Mouse (Mus musculus) spleen, postnatal 4 days (tissue): ENCODE measurements around the gene Nxf1.
"Not testable (repeated sequence)": the region's sequence is repeated elsewhere in the genome, so short reads cannot be mapped to it uniquely, and the experiment has no call there.

ENCODE experiments used
- DNase-seq, 2 experiments: peaks; one replicate each; pipeline ENCODE4 v3.0.0; 2022; ENCODE audit warnings: low spot score in 2 of 2

Nxf1 gene

DNA sequence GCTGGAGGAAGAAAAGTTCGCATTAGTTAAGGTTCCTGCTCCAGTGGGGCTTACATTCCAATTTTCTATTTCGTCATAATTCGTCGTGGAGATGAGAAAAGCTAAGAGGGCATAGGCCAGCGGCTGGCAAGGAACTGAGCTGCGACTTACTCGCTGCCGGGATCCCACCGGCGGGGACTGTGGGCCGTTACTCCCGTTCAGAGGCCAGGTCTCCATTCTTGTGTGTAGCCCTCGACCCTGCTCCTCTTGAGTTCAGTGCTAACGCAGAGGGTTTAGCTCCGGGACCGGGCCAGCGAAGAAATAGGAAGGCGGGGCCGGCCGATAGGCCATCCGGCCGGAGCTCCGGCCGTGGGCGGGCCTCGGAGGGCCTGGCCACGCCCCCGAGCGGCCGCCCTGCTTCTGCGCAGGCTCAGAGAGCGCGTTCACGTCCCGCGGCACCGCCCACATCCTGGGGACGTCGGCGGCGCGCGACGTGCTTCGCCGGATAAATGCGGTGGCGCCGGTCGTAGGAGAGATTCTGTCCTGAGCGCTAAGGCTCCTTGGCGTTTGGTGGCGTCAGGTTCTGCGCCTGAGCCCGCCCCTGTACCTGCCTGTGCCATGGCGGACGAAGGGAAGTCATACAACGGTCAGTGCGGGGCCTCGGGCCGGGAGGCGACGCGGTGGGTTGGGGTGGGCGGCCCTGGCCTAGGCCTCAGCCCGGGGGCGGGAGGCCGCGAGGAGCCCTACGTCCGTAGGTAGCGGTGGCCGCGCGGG lies at the start of gene Nxf1:
Gene Nxf1 (plus strand): TSS at position 439 of the 753 bp plus-strand sequence.
- peak; percentile 95 to 98 for DNase-seq

- DNase-seq: no peak
Observed at GRCm38 (mm10) chr19:8708954-8709353, 47.9 kb upstream of the Nxf1 start.

DNA sequence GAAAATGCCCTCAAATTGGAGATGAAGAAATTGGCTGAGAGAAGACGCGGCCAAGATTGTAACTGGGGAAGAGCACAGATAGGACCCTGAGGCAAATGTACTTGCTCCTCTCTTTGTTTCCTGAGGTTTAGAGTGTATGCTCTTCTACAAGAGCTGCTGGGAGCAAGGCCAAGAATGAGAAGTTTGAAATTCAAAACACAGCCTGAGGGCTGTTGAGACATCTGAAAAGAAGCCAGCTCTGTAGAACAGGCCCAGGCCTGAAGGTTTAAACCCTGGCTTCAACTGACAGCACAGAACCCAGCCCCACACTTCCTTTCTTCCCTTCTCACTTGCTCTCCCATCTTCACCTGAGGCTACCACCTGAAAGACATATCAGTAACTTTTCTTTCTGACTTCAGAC lies 46.8 kb upstream of the Nxf1 start:
- no peak for DNase-seq

DNA sequence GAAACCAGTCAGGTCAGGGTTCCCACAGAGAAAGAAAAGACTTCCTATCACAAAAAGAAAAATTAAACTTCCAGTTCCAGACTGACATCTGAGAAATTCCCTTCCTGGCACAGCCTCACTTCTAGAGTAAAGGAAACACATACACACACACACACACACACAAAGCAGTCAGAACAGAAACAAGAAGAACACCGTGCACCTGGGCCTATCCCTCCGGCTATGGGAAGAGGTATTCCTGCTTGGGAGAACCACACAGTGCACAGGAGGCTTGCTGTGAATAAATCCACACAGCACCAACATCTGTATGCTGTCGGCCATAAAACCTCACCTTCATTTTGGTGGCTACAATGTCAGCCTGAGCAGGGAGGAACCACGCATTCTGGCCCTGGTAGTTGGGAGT lies 45.4 kb upstream of the Nxf1 start:
- DNase-seq: no peak

GRCm38 (mm10) chr19:8711949-8712869 lies 44.7 kb upstream of the Nxf1 start:
- DNase-seq: no peak

DNA sequence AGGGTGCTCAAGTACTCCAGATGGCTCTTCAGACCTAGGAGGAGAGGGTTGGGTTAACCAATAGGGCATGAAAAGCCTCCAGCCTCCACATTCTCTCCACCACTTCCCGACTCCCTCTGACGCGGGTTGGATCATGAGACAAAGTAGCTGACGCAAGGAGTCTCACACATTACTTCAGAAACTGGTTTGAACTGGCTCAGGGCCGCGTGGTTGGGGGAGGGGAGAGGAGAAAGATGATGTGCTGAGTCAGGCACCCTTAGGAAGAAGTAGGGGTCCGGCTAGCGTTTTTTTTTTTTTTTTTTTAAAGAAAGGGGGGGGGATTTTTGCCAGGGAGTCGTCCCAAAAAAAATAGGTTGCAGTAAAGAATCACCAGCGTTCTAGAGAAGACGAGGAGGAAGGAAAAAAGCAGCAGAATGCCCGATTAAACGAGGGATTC lies 44.0 kb upstream of the Nxf1 start:
- DNase-seq: peak; percentile 75 to 85

GRCm38 (mm10) chr19:8713306-8713996 lies 43.4 kb upstream of the Nxf1 start:
- peak; percentile 97 to 99 for DNase-seq

DNA sequence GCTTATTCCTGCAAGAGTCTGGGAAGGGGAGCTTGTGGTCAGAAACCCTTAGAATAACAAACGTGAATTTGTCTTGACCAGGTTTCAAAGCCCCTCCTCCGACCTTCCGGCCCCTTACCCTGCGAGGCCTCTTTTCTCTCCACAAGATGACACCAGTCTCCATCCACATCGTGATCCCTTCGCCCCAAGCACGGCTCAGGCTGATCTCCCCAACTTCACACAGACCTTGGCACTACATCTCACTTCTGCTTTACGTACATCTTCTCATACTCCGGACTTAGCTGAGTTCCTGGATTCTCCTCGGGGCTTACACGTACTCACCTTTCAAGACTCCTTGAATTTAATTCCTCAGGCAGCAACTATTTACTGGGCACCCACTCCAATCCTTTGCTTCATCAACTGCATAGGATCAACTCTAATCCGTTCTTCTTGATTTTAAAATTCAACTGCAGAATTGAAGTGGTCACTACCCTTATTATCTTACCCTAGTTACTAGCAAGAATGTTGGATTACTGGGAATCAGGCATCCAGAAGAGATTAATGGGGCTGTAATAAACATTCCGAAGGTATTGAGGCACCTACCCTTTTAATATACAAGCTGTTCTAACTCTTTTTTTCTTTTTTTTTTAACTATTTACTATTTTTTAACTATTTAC lies 42.7 kb upstream of the Nxf1 start:
- DNase-seq: no peak

GRCm38 (mm10) chr19:8714653-8715481 lies 42.0 kb upstream of the Nxf1 start:
- DNase-seq: peak; percentile 58 to 69

GRCm38 (mm10) chr19:8715868-8716766 lies 40.8 kb upstream of the Nxf1 start:
- peak in 1 of 2 experiments; percentile 28 for DNase-seq

DNA sequence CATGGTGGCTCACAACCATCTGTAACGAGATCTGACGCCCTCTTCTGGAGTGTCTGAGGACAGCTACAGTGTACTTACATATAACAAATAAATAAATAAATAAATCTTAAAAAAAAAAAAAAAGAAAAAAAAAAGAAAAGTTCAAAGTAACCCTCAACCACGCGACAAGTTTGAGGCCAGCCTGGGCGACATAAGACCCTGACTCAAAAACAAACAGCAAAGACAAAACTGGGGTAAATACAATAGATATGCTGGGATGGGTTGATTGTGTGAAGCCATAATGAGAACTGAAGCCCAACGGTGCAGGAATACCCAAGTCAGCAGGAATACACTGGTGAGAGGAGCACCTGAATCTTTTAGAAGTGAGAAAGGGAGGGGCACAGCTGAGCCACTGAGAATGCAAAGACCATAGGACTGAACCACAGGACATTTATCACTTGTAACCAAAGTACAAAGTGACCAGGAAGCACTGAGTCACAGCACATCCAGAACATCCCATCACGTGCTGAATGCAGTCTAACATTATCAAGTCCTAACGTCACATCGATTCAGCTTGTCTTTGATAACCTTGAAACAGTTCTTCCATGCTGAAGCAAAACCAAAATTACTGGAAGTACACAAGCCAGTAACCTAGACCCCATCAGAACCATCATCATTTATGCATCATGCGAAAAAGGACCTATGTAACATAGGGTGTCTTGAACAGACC lies 40.0 kb upstream of the Nxf1 start:
- no peak for DNase-seq

- DNase-seq: peak; percentile 76 to 89
Observed at GRCm38 (mm10) chr19:8718357-8718756, 38.5 kb upstream of the Nxf1 start.

DNA sequence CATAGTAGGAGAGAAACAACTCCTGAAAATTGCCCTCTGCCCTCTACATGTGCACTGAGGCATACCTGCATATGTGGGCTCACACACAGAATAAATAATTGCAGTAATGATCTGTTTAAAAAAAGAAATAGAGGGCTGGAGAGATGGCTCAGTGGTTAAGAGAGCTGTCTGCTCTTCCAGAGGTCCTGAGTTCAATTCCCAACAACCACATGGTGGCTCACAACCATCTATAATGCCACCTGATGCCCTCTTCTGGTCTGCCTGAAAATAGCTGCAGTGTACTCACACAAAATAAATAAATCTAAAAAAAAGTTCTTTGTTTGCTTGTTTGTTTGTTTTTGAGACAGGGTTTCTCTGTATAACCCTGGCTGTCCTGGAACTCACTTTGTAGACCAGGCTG lies 37.8 kb upstream of the Nxf1 start:
- not testable (repeated sequence) for DNase-seq

DNA sequence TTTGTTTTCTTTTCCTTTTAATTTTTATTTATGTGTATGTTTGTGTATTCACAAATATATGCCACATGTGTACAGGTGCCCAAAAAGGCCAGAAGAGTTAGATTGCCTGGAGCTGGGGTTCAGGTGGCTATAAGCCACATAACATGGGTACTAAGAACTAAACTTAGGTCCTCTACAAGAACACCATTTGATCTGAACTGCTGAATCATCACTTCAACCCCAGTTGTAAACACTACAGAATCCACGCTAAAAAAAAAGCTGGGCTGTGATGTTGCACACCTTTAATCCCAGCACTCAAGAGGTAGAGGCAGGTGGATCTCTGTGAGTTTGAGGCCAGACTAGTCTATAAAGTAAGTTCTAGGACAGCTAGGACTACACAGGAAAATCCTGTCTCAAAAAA lies 35.5 kb upstream of the Nxf1 start:
- no peak for DNase-seq

DNA sequence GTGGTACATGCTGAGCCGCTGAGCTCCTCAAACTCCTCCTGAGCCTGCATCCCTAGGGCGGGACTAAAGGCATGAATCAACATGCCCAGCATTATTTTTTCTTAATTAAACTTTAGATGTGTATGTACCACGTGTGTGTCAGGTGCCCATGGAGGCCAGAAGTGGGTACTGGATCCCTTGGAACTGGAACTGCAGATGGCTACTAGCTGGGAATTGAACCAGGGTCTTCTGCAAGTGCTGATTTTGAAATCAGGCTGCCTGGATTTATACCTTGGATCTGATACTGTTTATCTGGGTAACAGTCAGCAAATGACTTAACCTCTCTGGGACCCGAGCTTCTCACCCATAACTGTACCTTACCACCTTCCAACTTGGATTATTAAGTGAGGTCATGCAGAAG lies 34.9 kb upstream of the Nxf1 start:
- DNase-seq: no peak

- no peak for DNase-seq
Observed at GRCm38 (mm10) chr19:8722559-8722906, 34.3 kb upstream of the Nxf1 start.

- DNase-seq: peak; percentile 95
Observed at GRCm38 (mm10) chr19:8722907-8723573, 33.8 kb upstream of the Nxf1 start, which contains the start of gene Slc3a2. Gene Slc3a2 (minus strand): TSS chr19:8723369.

DNA sequence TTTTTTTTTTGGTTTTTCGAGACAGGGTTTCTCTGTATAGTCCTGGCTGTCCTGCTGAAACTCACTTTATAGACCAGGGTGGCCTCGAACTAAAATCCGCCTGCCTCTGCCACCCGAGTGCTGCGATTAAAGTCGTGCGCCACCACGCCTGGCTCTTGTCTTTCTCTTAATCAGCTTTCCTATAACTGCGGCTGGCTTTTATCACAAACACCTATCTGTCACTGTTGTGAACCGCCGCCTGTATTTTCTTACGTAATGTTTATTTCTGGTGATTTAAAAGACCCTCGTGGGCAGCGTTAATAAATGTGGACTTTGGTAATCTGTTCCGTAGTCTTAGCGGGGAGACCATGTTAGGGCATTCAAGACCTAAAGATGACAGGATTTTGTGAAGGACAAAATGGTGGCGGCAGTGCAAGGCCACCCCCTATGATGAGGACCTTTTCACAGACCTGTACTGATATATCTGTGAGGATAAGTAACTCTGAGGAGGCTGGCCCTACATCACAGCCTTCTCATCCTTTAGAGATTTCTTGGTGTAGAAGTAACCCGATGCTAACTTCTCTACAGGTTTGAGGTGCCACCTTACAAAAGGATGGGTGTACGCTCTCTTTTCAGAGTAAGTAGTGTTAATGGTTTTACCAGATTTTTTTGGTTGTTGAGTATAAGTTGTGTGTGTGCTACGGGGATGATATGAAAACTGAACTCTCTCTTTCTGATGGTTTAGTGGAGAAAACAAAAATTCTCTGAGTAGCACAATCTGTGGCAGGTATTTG lies 33.1 kb upstream of the Nxf1 start:
- DNase-seq: peak in 1 of 2 experiments; percentile 22
